Mouse (Mus musculus) liver, postnatal 0 days (tissue): Measurements from ENCODE around the gene Rbm19.

Experiments
- CTCF ChIP-seq: sonication (generic); IDR thresholded peaks from 2 replicates; pipeline ENCODE4 v1.5.1; 2016; ENCODE audit warnings: antibody characterized with exemption, low read depth
- EP300 ChIP-seq: IDR thresholded peaks from 2 replicates; pipeline ENCODE4 v1.6.1; 2016; ENCODE audit warnings: antibody characterized with exemption, low read depth, mild to moderate bottlenecking

GRCm38 (mm10) chr5:120214511-120214910, 98.2 kb downstream of the Rbm19 start:
- TF ChIP-seq CTCF (no peak), EP300 (no peak)
